Mouse (Mus musculus): ENCODE measurements around the gene Mrps34. TPM values are rescaled to one million over a fixed set of nuclear protein-coding genes. Genes with fewer than 3 reads are reported as not detected.

The Mrps34 gene
- polyA plus RNA-seq, 1 experiment from 2014 or later = 85.5 TPM

GRCm38 (mm10) chr17:24886932-24887271, 8.0 kb upstream of the Mrps34 start:
- no peak; the same call in none of the 2 replicates for ATAC-seq (ENCODE audit: low read depth)
- Histone ChIP-seq H3K4me1 (ENCODE audit: control insufficient read depth, insufficient read depth, low read length) (peaks cover 16% of the 10 kb centered on the region), H3K36me3 (ENCODE audit: control insufficient read depth, insufficient read depth, low read length) (peaks cover 31% of the 10 kb centered on the region), H3K27me3 (ENCODE audit: control insufficient read depth, insufficient read depth, low read length) (no peaks in the 10 kb centered on the region), H3K4me2 (ENCODE audit: low read depth, low read length) (peak overlapping the region; percentile 86), H3K27ac (ENCODE audit: low read depth, low read length) (peak overlapping the region; percentile 62), H3K9ac (replicated peaks; ENCODE audit: low read depth, low read length) (peak overlapping the region; percentile 82), H3K4me3 (ENCODE audit: low read depth, low read length) (peak overlapping the region; percentile 89), H3K9me3 (ENCODE audit: control insufficient read depth, low read length) (no peaks in the 10 kb centered on the region)
- under 1% methylated on average over 18 of the region's 18 CpGs for WGBS

- H3K36me3 ChIP-seq (ENCODE audit: control insufficient read depth, insufficient read depth, low read length) = peaks cover 37% of the 10 kb centered on the region
- peak overlapping the region; percentile 86 for H3K4me2 ChIP-seq (ENCODE audit: low read depth, low read length)
- H3K9me3 ChIP-seq (ENCODE audit: control insufficient read depth, low read length) = no peaks in the 10 kb centered on the region
- no peak overlapping the region for H3K27ac ChIP-seq (ENCODE audit: low read depth, low read length)
- 65% methylated on average over 18 of the region's 18 CpGs for WGBS
- peaks cover 16% of the 10 kb centered on the region for H3K4me1 ChIP-seq (ENCODE audit: control insufficient read depth, insufficient read depth, low read length)
- H3K27me3 ChIP-seq (ENCODE audit: control insufficient read depth, insufficient read depth, low read length) = no peaks in the 10 kb centered on the region
- peak overlapping the region; percentile 89 for H3K4me3 ChIP-seq (ENCODE audit: low read depth, low read length)
- ATAC-seq (ENCODE audit: low read depth) = no peak
- peak overlapping the region; percentile 82 for H3K9ac ChIP-seq (replicated peaks; ENCODE audit: low read depth, low read length)
These were observed 7.4 kb upstream of the Mrps34 start for GRCm38 (mm10) chr17:24887291-24888080.

- Histone ChIP-seq H3K4me1 (ENCODE audit: control insufficient read depth, insufficient read depth, low read length) (peaks cover 22% of the 10 kb centered on the region), H3K36me3 (ENCODE audit: control insufficient read depth, insufficient read depth, low read length) (peaks cover 39% of the 10 kb centered on the region), H3K27ac (ENCODE audit: low read depth, low read length) (no peak overlapping the region), H3K27me3 (ENCODE audit: control insufficient read depth, insufficient read depth, low read length) (no peaks in the 10 kb centered on the region), H3K9me3 (ENCODE audit: control insufficient read depth, low read length) (no peaks in the 10 kb centered on the region), H3K4me2 (ENCODE audit: low read depth, low read length) (no peak overlapping the region), H3K4me3 (ENCODE audit: low read depth, low read length) (no peak overlapping the region), H3K9ac (replicated peaks; ENCODE audit: low read depth, low read length) (no peak overlapping the region)
- WGBS = 89% methylated on average over 3 of the region's 3 CpGs
- ATAC-seq (ENCODE audit: low read depth) = no peak
These were observed 6.1 kb upstream of the Mrps34 start for GRCm38 (mm10) chr17:24888862-24889261.

GRCm38 (mm10) chr17:24890151-24891092, 4.5 kb upstream of the Mrps34 start:
- ATAC-seq (ENCODE audit: low read depth) = no peak
- Histone ChIP-seq H3K9me3 (ENCODE audit: control insufficient read depth, low read length) (no peaks in the 10 kb centered on the region), H3K4me3 (ENCODE audit: low read depth, low read length) (no peak overlapping the region), H3K27me3 (ENCODE audit: control insufficient read depth, insufficient read depth, low read length) (no peaks in the 10 kb centered on the region), H3K27ac (ENCODE audit: low read depth, low read length) (no peak overlapping the region), H3K36me3 (ENCODE audit: control insufficient read depth, insufficient read depth, low read length) (peaks cover 39% of the 10 kb centered on the region), H3K4me1 (ENCODE audit: control insufficient read depth, insufficient read depth, low read length) (peaks cover 25% of the 10 kb centered on the region), H3K9ac (replicated peaks; ENCODE audit: low read depth, low read length) (no peak overlapping the region), H3K4me2 (ENCODE audit: low read depth, low read length) (no peak overlapping the region)
- 91% methylated on average over 19 of the region's 19 CpGs for WGBS

- H3K9ac ChIP-seq (replicated peaks; ENCODE audit: low read depth, low read length) = no peak overlapping the region
- no peak overlapping the region for H3K27ac ChIP-seq (ENCODE audit: low read depth, low read length)
- 90% methylated on average over 13 of the region's 13 CpGs for WGBS
- no peak overlapping the region for H3K4me3 ChIP-seq (ENCODE audit: low read depth, low read length)
- no peak overlapping the region for H3K4me2 ChIP-seq (ENCODE audit: low read depth, low read length)
- H3K27me3 ChIP-seq (ENCODE audit: control insufficient read depth, insufficient read depth, low read length) = no peaks in the 10 kb centered on the region
- H3K9me3 ChIP-seq (ENCODE audit: control insufficient read depth, low read length) = no peaks in the 10 kb centered on the region
- H3K4me1 ChIP-seq (ENCODE audit: control insufficient read depth, insufficient read depth, low read length) = peaks cover 29% of the 10 kb centered on the region
- peaks cover 39% of the 10 kb centered on the region for H3K36me3 ChIP-seq (ENCODE audit: control insufficient read depth, insufficient read depth, low read length)
- ATAC-seq (ENCODE audit: low read depth) = no peak
These were observed 3.6 kb upstream of the Mrps34 start for GRCm38 (mm10) chr17:24891321-24891720.

- H3K9me3 ChIP-seq (ENCODE audit: control insufficient read depth, low read length) = no peaks in the 10 kb centered on the region
- no peak overlapping the region for H3K27ac ChIP-seq (ENCODE audit: low read depth, low read length)
- H3K4me3 ChIP-seq (ENCODE audit: low read depth, low read length) = no peak overlapping the region
- ATAC-seq (ENCODE audit: low read depth) = no peak
- no peak overlapping the region for H3K4me2 ChIP-seq (ENCODE audit: low read depth, low read length)
- peaks cover 46% of the 10 kb centered on the region for H3K36me3 ChIP-seq (ENCODE audit: control insufficient read depth, insufficient read depth, low read length)
- H3K9ac ChIP-seq (replicated peaks; ENCODE audit: low read depth, low read length) = no peak overlapping the region
- H3K27me3 ChIP-seq (ENCODE audit: control insufficient read depth, insufficient read depth, low read length) = no peaks in the 10 kb centered on the region
- 89% methylated on average over 12 of the region's 12 CpGs for WGBS
- H3K4me1 ChIP-seq (ENCODE audit: control insufficient read depth, insufficient read depth, low read length) = peaks cover 31% of the 10 kb centered on the region
These were observed 2.1 kb upstream of the Mrps34 start for GRCm38 (mm10) chr17:24892785-24893184.

GRCm38 (mm10) chr17:24893276-24893675, 1.6 kb upstream of the Mrps34 start:
- ATAC-seq (ENCODE audit: low read depth) = no peak
- Histone ChIP-seq H3K4me3 (ENCODE audit: low read depth, low read length) (no peak overlapping the region), H3K4me1 (ENCODE audit: control insufficient read depth, insufficient read depth, low read length) (peaks cover 30% of the 10 kb centered on the region), H3K27ac (ENCODE audit: low read depth, low read length) (no peak overlapping the region), H3K36me3 (ENCODE audit: control insufficient read depth, insufficient read depth, low read length) (peaks cover 50% of the 10 kb centered on the region), H3K9me3 (ENCODE audit: control insufficient read depth, low read length) (no peaks in the 10 kb centered on the region), H3K9ac (replicated peaks; ENCODE audit: low read depth, low read length) (no peak overlapping the region), H3K27me3 (ENCODE audit: control insufficient read depth, insufficient read depth, low read length) (no peaks in the 10 kb centered on the region), H3K4me2 (ENCODE audit: low read depth, low read length) (no peak overlapping the region)
- 100% methylated on average over 2 of the region's 2 CpGs for WGBS

- peaks cover 61% of the 10 kb centered on the region for H3K36me3 ChIP-seq (ENCODE audit: control insufficient read depth, insufficient read depth, low read length)
- peak overlapping the region; percentile 85 for H3K9ac ChIP-seq (replicated peaks; ENCODE audit: low read depth, low read length)
- peak overlapping the region; percentile 83 for H3K27ac ChIP-seq (ENCODE audit: low read depth, low read length)
- H3K4me2 ChIP-seq (ENCODE audit: low read depth, low read length) = peak overlapping the region; percentile 95
- no peaks in the 10 kb centered on the region for H3K27me3 ChIP-seq (ENCODE audit: control insufficient read depth, insufficient read depth, low read length)
- peak; percentile 22; the same call in 1 of the 2 replicates for ATAC-seq (ENCODE audit: low read depth)
- no peaks in the 10 kb centered on the region for H3K9me3 ChIP-seq (ENCODE audit: control insufficient read depth, low read length)
- H3K4me3 ChIP-seq (ENCODE audit: low read depth, low read length) = peak overlapping the region; percentile 81
- 10% methylated on average over 31 of the region's 31 CpGs for WGBS
- peaks cover 30% of the 10 kb centered on the region for H3K4me1 ChIP-seq (ENCODE audit: control insufficient read depth, insufficient read depth, low read length)
These were observed 588 bp upstream of the Mrps34 start for GRCm38 (mm10) chr17:24894061-24894994.

All from neural tube, embryonic 14.5 days (tissue).